Mouse (Mus musculus) adrenal gland, adult (tissue): ENCODE measurements at regions not wholly inside any gene's neighbourhood (a gene's known extent, or its start where the extent isn't known, plus 50 kb on each side); places are given as distances from the start of the nearest gene placed in this dataset.

ENCODE experiments used
- DNase-seq, 2 experiments: peaks; one replicate each; pipeline ENCODE4 v3.0.0; 2022 to 2023; ENCODE audit warnings: low spot score in 1 of 2; ENCODE audit not compliant: inconsistent age in 2 of 2

DNA sequence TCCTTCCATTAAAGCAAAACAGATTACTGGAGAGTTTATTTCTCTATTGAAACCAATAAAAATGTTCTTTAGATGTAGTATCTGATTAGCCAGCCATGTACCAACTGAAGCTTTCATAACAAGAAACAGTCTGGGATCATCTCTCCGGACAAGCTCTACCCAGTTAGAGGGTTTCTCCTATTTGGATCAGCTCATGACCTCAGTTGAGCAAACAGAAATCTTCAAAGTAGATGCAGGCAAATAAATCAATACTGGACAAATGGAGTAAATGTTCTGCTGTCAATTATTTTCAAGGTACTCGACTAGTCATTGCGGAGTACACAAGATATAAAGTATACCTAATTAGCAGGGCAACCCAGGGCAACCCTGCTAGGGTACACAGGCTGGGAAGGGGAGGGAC lies 67.4 kb downstream of the Avpr1a start:
- DNase-seq: no peak

DNA sequence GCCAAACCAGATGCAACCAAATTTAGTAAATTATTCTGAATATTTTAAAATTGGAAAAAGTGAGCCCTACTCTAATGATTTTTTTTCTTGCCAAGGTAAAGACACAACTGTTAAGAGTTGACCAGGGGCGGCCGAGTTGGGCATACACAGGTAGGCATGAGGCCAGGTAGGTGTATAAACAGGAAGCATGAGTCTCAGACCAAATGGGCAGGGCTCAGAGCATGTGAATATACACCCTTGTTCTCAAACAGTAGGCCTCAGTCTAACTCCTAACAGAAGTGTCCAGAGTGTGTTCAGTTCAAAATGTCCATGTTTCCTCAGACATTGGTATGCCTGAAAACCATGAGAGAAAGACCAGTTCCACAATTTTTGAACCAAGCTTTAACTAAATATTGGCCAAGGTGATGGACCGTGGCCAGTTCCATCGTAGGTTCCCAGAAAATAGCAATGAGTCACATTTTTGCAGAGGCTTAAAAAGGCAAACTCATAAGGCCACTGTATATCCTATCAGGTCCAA lies 71.0 kb downstream of the Avpr1a start:
- peak in 1 of 2 experiments; percentile 61 for DNase-seq

DNA sequence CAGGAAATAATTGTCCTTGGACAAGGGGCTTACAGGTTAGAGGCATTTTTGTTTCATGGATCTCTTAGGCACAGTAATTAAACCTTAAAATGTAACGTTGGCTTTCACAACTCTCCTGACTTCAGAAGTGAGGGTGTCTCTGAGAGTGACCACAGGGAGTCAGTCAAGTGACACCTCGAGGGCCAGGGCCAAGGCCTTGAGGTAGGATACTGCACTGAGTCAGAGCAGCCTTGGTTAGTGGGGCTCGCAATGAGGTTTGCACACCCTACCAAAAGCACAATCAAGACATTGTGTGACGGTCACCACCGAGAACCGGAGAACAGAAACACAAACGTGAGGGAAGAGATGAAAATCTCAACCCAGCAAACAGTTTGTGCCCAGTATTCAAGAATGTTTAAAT lies 71.7 kb downstream of the Avpr1a start:
- DNase-seq: peak; percentile 37 to 81

DNA sequence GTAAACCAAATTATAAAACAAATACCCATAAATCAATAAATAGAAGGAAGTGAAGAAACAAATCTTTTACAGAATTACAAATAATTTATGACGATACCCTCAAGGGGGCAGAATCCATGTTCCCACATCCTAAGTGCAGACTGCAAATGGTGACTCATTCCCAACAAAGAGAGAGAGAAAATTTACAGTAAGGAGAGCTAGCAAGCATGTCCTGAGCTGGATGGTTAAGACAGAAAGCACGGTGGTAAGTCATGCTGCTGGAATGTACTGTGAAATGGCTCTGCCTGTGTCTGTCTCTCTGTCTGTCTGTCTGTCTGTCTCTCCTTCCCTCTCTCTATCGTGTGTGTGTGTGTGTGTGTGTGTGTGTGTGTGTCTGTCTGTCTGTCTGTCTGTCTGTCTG lies 74.3 kb downstream of the Avpr1a start:
- DNase-seq: peak in 1 of 2 experiments; percentile 41

DNA sequence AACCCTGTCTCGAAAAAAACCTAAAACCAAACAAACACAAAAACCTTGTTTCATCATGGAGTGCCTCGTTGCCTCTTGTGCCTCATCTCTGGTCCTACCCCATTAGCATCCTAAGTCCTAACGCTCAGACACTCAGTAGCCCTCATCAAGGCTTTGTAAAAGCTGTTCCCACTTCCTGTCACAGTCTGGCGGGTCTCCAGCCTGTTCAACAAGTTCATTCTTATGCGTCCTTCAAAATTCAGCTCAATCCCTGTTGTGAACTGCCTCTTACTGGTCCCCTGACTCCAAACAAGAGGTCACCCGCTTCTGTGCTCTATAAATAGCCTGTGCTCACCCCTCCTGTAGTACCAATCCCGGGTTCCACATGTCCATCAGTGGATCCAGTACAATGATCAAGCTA lies 77.1 kb downstream of the Avpr1a start:
- no peak for DNase-seq

DNA sequence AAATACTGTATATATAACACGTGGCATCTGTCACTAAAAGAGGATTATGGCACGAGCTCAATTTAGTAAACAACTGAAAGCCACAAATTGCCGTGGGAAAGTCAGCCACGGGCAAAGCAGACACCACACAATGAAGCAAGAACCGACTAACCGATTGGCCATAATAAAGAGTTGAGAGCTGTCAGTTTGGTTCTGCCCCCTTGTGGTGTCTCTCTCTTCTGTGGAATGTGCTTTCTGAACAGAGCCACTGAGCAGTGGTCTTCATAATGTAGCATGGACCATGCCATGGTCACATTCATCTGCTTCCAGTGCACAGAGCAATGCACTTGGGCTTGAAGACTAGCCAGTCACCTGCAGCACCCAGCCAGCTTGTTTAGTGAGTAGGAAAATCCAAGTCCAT lies 77.5 kb downstream of the Avpr1a start:
- DNase-seq: no peak

DNA sequence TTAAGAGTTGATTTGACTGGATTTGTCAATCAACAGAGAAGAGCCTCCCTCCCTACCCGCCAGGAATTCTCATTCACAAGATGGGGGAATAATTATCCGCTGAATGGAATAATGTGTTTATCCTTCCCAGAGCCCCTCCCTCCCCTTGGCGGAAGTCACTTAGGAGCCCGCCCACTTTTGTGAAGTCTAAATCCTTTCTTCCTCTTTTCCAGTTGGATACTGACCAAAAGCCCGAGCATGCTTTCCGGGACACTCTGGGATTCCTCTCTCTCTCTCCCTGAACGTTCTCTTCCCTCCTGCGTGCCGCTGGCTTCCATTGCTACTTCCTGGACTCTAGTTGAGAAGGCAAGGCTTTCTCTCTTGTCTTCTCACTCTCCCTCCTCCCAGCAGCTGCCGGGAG lies 79.9 kb downstream of the Avpr1a start:
- DNase-seq: peak in 1 of 2 experiments; percentile 61

DNA sequence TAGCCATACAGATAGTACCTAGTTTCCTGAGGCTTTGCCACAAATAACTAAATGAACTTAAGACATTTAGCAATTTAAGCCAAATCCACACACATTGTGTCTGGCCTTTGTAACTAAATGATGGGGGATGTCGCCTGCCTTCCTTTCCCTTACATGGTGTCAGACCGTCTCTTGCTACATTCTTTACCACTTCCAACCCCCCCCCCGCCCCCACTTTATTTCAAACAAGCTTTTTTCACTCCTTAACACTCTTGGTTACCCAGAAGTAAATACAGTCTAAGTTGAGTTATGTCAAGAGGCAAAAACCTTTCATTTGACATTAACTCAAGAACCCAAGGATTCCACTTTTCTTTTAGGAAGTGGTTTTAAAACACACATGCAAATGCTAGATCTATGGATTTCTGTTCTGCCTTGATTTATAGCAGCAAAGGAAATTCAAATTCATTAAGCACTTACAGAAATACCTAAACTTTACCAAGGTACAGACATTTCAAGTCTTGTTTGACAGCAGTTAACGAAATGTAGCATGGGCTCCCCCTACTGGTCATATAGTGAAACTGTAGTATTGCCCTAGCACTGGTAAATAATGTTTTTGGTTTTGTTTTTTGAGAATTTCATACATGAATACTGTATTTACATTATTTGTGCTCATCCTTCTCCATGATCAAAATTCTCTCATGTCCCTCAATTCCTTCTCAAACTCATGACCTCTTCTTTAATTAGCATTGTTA lies 80.8 kb downstream of the Avpr1a start:
- DNase-seq: peak in 1 of 2 experiments; percentile 84

DNA sequence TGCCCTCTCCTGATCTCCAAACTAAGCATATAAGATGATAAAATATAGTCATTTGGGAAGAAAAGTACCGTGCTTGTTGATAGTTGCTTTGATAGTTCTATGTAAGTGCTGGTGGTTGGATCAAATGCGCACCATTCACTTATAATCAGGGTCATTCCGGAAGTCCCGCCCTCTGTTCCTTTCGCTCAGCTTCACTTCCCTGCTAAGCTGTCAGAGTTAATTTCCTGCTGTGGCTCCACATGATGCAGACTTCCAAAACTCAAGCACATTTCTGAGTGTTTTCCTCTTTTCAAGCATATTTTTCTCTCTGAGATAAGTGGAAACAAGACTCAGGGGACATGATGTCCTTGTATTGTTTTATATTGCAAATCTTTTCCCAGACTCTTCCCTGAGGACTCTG lies 86.4 kb downstream of the Avpr1a start:
- no peak for DNase-seq

DNA sequence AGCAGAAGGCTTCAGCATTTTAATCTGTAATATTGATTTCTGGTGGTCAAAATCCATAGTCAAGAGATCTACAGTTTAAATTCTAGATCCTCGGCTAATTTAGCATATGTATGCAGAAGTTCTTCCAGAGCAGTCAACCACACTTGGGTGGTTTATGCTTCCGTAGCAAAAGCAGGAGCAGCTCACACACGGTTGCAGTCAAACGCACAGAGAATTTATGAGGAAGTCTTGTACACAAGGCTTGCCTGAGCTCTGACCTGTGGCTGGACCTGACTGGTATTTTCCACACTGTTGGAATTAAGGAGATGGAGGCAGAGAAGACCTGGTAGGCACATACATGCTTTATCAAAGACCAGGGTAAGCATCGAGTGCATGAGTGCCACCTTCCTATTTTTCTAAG lies 86.8 kb downstream of the Avpr1a start:
- DNase-seq: no peak

DNA sequence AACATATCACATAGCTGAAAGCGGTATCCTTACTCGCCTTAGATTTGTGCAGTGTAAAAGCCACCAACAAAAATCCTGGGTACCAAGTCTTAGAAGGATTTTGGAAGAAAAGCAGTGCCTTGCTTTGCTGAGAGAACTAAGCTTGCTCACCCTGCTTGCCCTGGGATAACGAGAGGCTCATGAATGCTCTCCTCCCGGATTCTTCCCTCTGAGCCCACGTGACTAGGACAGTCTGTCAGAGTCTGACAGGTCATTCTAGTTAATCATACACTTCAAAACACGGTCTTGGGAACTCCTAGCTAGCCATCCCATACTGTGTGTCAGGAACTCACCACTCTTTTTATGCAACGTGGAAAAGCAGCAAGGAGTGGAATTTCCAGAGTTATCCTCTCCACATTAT lies 91.4 kb downstream of the Avpr1a start:
- no peak for DNase-seq

DNA sequence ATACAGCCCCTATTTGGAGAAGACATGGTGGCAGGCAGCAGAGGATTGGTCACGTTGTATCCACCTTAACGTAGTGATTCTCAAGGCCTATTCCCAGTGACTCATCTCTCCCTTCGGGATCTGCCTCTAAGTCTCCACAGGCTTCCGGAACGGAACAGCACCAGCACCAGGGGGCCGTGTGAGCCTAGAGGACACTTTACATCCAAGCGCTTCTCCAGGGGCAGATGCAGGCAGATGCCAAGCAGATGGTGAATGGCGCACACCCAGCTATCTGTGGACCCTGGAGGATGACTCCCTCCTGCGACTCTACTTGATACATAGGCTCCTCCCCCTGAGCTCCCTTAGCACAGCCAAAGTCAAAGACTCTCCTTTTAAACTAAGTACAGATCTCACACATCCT lies 94.3 kb downstream of the Avpr1a start:
- DNase-seq: peak; percentile 24 to 64

DNA sequence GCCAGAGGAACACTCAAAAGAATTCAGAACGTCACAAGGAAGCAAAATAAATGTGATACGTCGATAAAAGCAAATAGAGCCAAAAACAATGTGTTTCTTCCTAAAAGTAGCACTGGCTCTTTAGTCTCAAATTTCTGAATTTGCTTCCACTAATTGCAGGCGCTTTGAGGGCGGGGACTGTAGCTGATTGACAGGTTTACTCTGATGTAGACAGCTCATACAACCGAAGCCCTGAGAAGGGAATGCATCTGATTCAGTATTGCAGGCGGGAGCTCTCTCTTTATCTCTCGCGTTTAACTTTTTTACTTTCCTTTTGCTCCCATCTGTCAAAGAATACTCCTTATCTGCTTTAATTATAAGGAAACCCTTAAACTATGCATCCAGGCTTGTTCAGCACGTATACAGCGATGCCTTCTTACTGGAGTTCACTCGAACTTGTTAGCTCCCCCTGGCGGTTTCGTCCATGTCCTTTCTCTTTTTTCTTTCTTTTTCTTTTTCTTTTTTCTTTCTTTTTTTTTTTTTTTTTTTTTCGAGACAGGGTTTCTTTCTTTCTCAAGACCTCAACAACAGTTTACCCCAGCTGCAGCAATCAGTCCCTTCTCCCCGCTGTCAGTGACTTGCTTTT lies 95.9 kb downstream of the Avpr1a start:
- peak; percentile 31 to 81 for DNase-seq

DNA sequence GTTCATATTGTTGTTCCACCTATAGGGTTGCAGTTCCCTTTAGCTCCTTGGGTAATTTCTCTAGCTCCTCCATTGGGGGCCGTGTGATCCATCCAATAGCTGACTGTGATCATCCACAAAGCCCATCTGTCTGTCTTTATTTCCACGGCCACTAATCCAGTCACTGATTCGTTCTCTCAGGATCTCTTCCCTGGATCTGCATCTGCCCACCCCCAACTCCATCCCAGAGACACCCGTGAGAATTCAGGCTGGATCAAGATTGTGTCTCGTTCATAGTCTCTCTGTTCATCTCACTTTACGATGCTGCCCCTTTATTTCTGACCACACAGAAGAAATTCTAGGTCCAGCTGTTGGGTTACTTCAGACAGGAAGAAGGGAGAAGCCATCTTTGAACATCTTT lies 96.7 kb downstream of the Avpr1a start:
- DNase-seq: no peak

DNA sequence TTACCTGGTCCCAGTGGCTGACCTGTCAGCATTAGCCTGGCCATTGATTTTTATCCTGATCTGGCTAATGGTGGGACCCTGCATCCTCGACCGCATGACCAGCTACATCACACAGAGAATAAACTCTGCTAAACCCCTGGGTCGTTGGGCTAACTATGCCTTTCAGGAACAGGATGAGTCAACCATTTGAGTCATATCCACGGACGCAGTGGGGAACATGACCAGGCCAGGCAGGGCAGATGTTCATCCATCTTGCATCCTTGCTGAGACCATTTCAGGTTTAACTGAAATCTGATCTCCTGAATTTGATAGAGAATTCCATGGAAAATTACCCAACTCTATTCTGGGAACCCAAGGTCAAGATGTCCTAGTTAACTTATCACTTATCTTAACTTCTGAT lies 103.3 kb downstream of the Avpr1a start:
- DNase-seq: peak; percentile 41 to 77

DNA sequence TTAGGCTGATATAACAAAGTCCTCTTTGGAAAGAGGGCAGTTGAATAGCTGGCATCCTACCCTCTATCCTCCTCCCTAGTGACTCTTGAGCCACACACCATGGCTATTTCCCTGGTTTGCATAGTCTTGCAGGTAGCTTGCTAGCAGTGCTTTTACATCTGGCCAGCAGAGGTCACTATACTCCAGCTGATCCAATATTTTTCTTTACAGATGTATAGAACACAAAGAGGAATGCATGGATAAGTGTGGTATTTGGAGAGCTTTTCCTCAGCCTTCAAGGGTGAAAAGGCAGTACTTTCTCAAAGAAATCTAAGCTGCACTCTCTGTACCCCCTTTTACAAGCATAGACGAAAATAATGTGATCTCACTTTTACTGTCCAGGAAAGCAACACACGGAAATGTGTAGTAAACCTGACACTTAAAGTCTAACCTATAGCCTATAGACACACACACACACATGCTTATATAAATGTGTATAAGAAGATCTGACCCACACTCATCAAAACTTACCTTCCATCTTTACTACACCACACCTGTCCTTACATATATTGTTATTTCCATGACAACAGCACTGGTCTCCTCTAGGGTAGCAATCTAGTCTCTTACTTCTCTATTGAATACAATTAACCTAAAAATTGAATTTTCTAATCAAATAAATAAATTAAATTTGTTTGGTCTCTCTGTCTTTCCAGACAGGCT lies 105.0 kb downstream of the Avpr1a start:
- DNase-seq: peak; percentile 22 to 80

DNA sequence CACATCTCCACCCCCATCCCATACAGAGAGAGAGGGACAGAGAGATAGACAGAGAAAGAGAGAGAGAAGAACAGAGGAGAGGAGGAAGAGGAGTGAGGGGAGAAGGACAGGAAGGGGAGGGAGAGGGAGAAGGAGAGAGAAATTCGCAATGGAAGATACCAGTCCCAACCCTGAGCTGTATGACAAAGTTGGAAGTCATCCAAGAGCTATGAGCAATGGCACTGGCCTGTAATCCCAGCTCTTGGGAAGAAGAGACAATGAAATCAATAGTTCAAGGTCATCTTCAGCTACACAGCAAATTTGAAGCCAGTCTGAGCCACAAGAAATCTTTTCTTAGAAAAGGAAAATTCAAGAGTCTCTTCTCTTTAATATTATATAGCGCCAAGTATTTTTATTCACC lies 105.6 kb downstream of the Avpr1a start:
- peak; percentile 30 to 74 for DNase-seq

DNA sequence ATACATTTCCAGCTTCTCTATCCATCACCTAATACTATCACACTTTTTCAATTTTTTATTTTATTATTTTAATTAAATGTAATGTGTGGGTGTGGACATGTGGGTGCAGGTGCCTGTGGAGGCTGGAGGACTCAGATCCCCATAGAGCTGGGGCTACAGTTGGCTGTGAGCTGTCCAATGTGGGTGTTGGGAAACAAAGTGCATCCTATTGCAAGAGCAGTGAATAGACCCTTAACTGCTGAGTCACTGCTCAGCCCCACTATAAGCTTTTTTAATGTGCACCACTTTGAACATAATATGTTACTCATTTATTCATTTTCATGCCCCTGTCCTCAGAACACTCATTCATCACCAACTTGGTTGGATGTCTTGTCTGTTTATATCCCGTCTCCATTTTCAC lies 110.4 kb downstream of the Avpr1a start:
- no peak for DNase-seq

DNA sequence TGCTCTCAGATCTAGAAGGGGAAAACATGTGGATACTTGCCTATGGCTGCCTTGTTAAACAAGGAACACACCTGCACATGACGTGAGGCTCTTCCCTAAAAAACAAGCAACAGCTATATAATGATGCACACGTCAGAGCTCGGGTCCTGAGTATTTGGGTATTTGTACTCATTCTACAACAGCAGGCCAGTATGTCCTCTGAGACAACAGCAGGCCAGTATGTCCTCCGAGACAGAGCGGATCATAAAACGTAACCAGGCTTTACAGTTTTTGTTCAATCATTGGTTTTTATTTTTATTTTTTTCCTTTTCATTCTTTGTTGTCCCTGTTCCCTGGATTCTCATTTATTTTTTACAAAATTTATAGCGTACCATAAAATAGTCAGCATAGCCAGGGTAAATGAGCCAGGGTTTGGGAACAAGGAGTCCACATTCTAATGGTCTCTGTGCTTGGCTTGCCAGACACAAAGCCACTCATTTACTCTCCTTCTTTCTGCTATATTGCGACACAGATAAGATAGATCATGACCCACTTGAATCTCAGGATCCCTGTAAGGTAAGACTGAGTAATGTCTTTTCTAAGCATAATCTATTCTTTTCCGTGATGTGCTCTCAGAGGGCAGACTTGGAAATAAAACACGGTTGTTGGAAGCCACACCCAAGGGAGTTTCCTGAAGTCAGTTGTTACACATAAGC lies 111.8 kb downstream of the Avpr1a start:
- DNase-seq: no peak

DNA sequence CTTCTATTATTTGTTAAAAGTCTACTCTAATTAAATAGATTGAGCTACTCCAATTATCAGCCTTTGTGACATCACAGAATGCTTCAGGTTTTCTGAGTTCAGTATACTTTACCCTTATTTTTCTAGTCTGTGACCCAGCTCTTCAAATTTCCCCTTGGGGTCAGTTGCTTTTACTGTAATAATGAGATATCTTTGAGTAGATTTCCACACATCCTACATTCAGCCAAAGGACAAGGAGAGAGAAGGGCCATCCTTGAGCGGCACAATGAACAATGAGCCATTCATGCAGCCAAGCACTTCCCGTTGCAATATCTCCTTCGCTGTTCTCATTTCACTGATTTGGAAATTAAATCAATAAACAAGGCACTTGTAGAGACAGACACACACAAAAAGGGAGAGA lies 113.6 kb downstream of the Avpr1a start:
- DNase-seq: no peak

DNA sequence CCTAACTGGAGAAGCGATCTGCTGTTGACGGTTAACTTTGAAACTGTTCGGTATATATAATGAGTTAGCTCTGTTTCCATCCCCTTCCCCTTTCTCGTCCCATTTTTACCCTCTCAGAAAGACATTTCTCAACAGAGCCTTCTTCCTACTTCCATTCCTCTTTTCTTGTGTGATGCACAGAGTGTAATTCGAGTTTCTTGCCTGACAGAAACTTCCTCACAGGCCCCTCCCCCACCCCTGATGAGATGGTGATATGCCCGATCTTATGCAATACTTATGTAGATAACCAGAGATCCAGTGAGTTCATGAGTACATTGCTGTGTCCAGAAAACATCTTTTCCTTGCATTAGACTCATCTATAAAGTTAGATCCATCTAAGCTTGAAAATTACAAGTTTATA lies 114.2 kb downstream of the Avpr1a start:
- DNase-seq: no peak
